33 mouse cellular contexts compared by ENCODE assay signal in genomic region chr16:93446206-93446605, GRCm38 (mm10).
DNase-seq lines count a peak whose midpoint lies in the region; ATAC-seq and TF ChIP-seq lines count a peak whose summit lies in the region.
"Had no signal": no experiment of that assay in that cellular context is flagged by ENCODE, and none has a peak within 500 bp of the region (broad histone marks: within the 10 kb centered on the region; RNA-seq: fewer than 3 reads in every experiment).

No protein-coding gene starts in this region.

- no peak for ATAC-seq in kidney, embryonic 15.5 days (replicated peaks; ENCODE audit: low FRiP score)
- ATAC-seq in hindbrain, embryonic 13.5 days (ENCODE audit: low FRiP score) = no peak
- ATAC-seq: forebrain, embryonic 15.5 days; hindbrain, embryonic 16.5 days; liver, embryonic 12.5 days; liver, postnatal 0 days had no signal

- H3K27ac ChIP-seq in kidney, embryonic 15.5 days = no peak overlapping the region
- H3K27ac ChIP-seq in hindbrain, embryonic 13.5 days = no peak overlapping the region
- H3K27ac ChIP-seq: embryonic facial prominence, embryonic 10.5 days; embryonic facial prominence, embryonic 15.5 days; forebrain, embryonic 15.5 days; gastrocnemius, adult 2 months; heart, adult 2 months; hindbrain, embryonic 10.5 days; liver, embryonic 12.5 days; neural tube, embryonic 15.5 days had no signal

- no peak overlapping the region for H3K4me3 ChIP-seq in myocyte
- no peak overlapping the region for H3K4me3 ChIP-seq in kidney, embryonic 15.5 days (replicated peaks)
- no peak overlapping the region for H3K4me3 ChIP-seq in hindbrain, embryonic 13.5 days
- H3K4me3 ChIP-seq: embryonic facial prominence, embryonic 10.5 days; embryonic facial prominence, embryonic 15.5 days; forebrain, embryonic 15.5 days; gastrocnemius, adult 2 months; heart, adult 2 months; hindbrain, embryonic 10.5 days; liver, embryonic 12.5 days; megakaryocyte, embryonic 14.5 days; neural tube, embryonic 15.5 days had no signal

- no peak overlapping the region for H3ac ChIP-seq in myocyte (ENCODE audit: control insufficient read depth, insufficient read length)

- WGBS in kidney, embryonic 15.5 days = 62% methylated on average over 13 of the region's 13 CpGs
- WGBS in hindbrain, embryonic 13.5 days = 85% methylated on average over 13 of the region's 13 CpGs

- H3K4me1 ChIP-seq in kidney, embryonic 15.5 days = peaks cover 16% of the 10 kb centered on the region
- peaks cover 5% of the 10 kb centered on the region; the same call in 1 of the 2 replicates for H3K4me1 ChIP-seq in hindbrain, embryonic 13.5 days (replicated peaks)
- H3K4me1 ChIP-seq: forebrain, embryonic 15.5 days; neural tube, embryonic 15.5 days had no signal

- TF ChIP-seq POLR2A in myocyte (IDR thresholded peaks at IDR 0.05; ENCODE audit: insufficient read length, low read depth) = no peak

- DNase-seq in heart, adult 11 months = peak; percentile 80
- no peak for DNase-seq in heart, adult 8-10 months (ENCODE audit: low spot score)
- DNase-seq in urinary bladder, postnatal 14 days (ENCODE audit: low spot score) = peak; percentile 66
- no peak for DNase-seq in urinary bladder, postnatal 10 days (ENCODE audit: low spot score)
- no peak for DNase-seq in adrenal gland, adult 18-20 months (ENCODE audit: low spot score in 2 of 2)
- DNase-seq: adrenal gland, adult 8-10 months; cerebellum, adult 2 months; cerebellum, postnatal 14 days; gastrocnemius, adult 2 months; gastrocnemius, postnatal 36 days; heart, adult 2 months; heart, postnatal 14 days; kidney, adult 11 months; kidney, postnatal 4 days; layer of hippocampus, postnatal 36 days; left cerebral cortex, postnatal 4 days; liver, postnatal 0 days; lung, postnatal 4 days; midbrain, embryonic 14.5 days; retina, postnatal 1 day; right cerebral cortex, postnatal 14 days; thymus, adult 2 months had no signal

- H3K27me3 ChIP-seq in myocyte (ENCODE audit: control insufficient read depth, insufficient read depth, insufficient read length) = no peaks in the 10 kb centered on the region
- peaks cover 22% of the 10 kb centered on the region for H3K27me3 ChIP-seq in kidney, embryonic 15.5 days
- H3K27me3 ChIP-seq in hindbrain, embryonic 13.5 days = 0 out of 2 replicates have a peak, but pooled peaks cover 4% of the 10 kb centered on the region
- H3K27me3 ChIP-seq: forebrain, embryonic 15.5 days; neural tube, embryonic 15.5 days had no signal

- no peaks in the 10 kb centered on the region for H3K36me3 ChIP-seq in myocyte (ENCODE audit: control insufficient read depth, insufficient read depth)
- H3K36me3 ChIP-seq in kidney, embryonic 15.5 days = no peaks in the 10 kb centered on the region
- H3K36me3 ChIP-seq in hindbrain, embryonic 13.5 days = no peaks in the 10 kb centered on the region
- H3K36me3 ChIP-seq: embryonic facial prominence, embryonic 10.5 days; embryonic facial prominence, embryonic 15.5 days; forebrain, embryonic 15.5 days; hindbrain, embryonic 10.5 days; liver, embryonic 12.5 days; neural tube, embryonic 15.5 days had no signal

- H3K9me3 ChIP-seq in kidney, embryonic 15.5 days (replicated peaks) = no peaks in the 10 kb centered on the region
- no peaks in the 10 kb centered on the region for H3K9me3 ChIP-seq in hindbrain, embryonic 13.5 days
- H3K9me3 ChIP-seq: embryonic facial prominence, embryonic 15.5 days; forebrain, embryonic 15.5 days; neural tube, embryonic 15.5 days had no signal

- peak overlapping the region; percentile 5 for H3K4me2 ChIP-seq in myocyte (ENCODE audit: low read depth)
- no peak overlapping the region for H3K4me2 ChIP-seq in kidney, embryonic 15.5 days
- no peak overlapping the region for H3K4me2 ChIP-seq in hindbrain, embryonic 13.5 days
- H3K4me2 ChIP-seq: embryonic facial prominence, embryonic 15.5 days; forebrain, embryonic 15.5 days; liver, embryonic 12.5 days; neural tube, embryonic 15.5 days had no signal

- H3K9ac ChIP-seq in kidney, embryonic 15.5 days = no peak overlapping the region
- no peak overlapping the region for H3K9ac ChIP-seq in hindbrain, embryonic 13.5 days
- H3K9ac ChIP-seq: embryonic facial prominence, embryonic 15.5 days; forebrain, embryonic 15.5 days; liver, embryonic 12.5 days; liver, postnatal 0 days; neural tube, embryonic 15.5 days had no signal

- no peaks in the 10 kb centered on the region for H3K79me2 ChIP-seq in myocyte (ENCODE audit: control insufficient read depth, insufficient read depth)

TF ChIP-seq in myocyte, 11 proteins besides CTCF, POLR2A, EP300 and RAD21:
- no peak for TF ChIP-seq MYOD1 (IDR thresholded peaks at IDR 0.05; ENCODE audit: control insufficient read depth in 1 of 3, insufficient read length in 2 of 3, low read depth in 2 of 3)
- no peak for TF ChIP-seq REST (IDR thresholded peaks at IDR 0.05; ENCODE audit: insufficient read depth, insufficient read length)
- no peak for TF ChIP-seq SRF (IDR thresholded peaks at IDR 0.05; ENCODE audit: control insufficient read depth, insufficient read length, low read depth)
- no peak for TF ChIP-seq CEBPB (IDR thresholded peaks at IDR 0.05; ENCODE audit: insufficient read depth, poor library complexity, severe bottlenecking)
- no peak for TF ChIP-seq MAX (IDR thresholded peaks at IDR 0.05; ENCODE audit: low read depth)
- TF ChIP-seq MYOG (IDR thresholded peaks at IDR 0.05; ENCODE audit: control insufficient read depth in 1 of 3, insufficient read depth in 1 of 3, insufficient read length in 2 of 3, low read depth in 2 of 3) = no peak
- no peak for TF ChIP-seq USF1 (IDR thresholded peaks at IDR 0.05; ENCODE audit: low read depth)
- no peak for TF ChIP-seq TCF3 (IDR thresholded peaks at IDR 0.05; ENCODE audit: insufficient read length, low read depth)
- TF ChIP-seq TCF12 (IDR thresholded peaks at IDR 0.05; ENCODE audit: insufficient read depth, poor library complexity, severe bottlenecking) = no peak
- TF ChIP-seq E2F4 (IDR thresholded peaks at IDR 0.05; ENCODE audit: insufficient read depth) = no peak
- no peak for TF ChIP-seq POLR2AphosphoS2 (IDR thresholded peaks at IDR 0.05; ENCODE audit: insufficient read length, low read depth)

Comparison
In these comparisons a context has a peak if more than half of its experiments do, and no peak if none do; other contexts are left out.
1. DNase-seq: peak in heart, adult 11 months (single experiment) and urinary bladder, postnatal 14 days (single experiment); none in heart, adult 8-10 months (single experiment), urinary bladder, postnatal 10 days (single experiment) and adrenal gland, adult 18-20 months (0 of 2).